Comparison of ENCODE assay signal across 10 mouse cellular contexts in the genomic region with DNA sequence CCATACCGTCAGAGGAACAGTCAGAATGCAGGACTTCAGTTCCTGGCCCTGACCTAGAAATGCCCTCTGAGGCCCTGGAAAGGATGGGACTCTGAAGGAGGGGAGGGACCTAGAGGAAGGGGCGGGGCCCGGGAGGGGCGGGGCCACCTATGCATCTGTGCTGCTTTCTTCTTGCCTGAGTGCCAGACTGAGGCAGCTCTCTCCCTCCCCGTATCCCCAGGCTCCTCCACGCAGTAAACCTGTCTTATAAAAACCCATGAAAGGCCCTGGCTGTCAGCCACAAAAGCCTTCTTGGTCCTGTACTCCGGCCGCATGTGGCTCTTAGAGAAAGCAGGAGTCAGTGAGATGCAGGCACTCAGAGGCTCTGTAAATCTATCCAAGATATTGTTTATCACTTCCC. TPM values are rescaled to one million over a fixed set of nuclear protein-coding genes. Genes with fewer than 3 reads are reported as not detected.
DNase-seq lines count a peak whose midpoint lies in the region; ATAC-seq and TF ChIP-seq lines count a peak whose summit lies in the region.
"Had no signal": no experiment of that assay in that cellular context is flagged by ENCODE, and none has a peak within 500 bp of the region (broad histone marks: within the 10 kb centered on the region; RNA-seq: fewer than 3 reads in every experiment).

No protein-coding gene starts in this region.

- H3K9me3 ChIP-seq in intestine, embryonic 15.5 days: no peaks in the 10 kb centered on the region
- H3K9me3 ChIP-seq in intestine, postnatal 0 days (ENCODE audit: control insufficient read depth): no peaks in the 10 kb centered on the region
- no peaks in the 10 kb centered on the region for H3K9me3 ChIP-seq in midbrain, postnatal 0 days (ENCODE audit: low read length)

- intact Hi-C loops in left cerebral cortex, postnatal 14 days (cut with DNase I): no loop called here

- peak; percentile 24 for DNase-seq in MN1 (ENCODE audit: low spot score)
- peak; percentile 70 for DNase-seq in embryo, embryonic 9.5 days (ENCODE audit: extremely low spot score)
- peak; percentile 32 for DNase-seq in midbrain, postnatal 0 days (ENCODE audit: low spot score)
- DNase-seq in left cerebral cortex, postnatal 14 days (ENCODE audit: low spot score in 2 of 2): no peak
- no peak for DNase-seq in cerebellum, postnatal 4 days (ENCODE audit: low spot score in 2 of 2)
- DNase-seq in cerebellum, adult 8-10 months: no peak
- DNase-seq: gastrocnemius, postnatal 25 days; lung, postnatal 10 days had no signal

- no peaks in the 10 kb centered on the region for H3K27me3 ChIP-seq in intestine, embryonic 15.5 days (replicated peaks)
- no peaks in the 10 kb centered on the region for H3K27me3 ChIP-seq in intestine, postnatal 0 days (replicated peaks; ENCODE audit: control insufficient read depth, insufficient read depth, low read length)
- no peaks in the 10 kb centered on the region for H3K27me3 ChIP-seq in midbrain, postnatal 0 days (ENCODE audit: insufficient read depth, low read length)

- no peak overlapping the region for H3K4me2 ChIP-seq in intestine, embryonic 15.5 days (replicated peaks)
- no peak overlapping the region for H3K4me2 ChIP-seq in intestine, postnatal 0 days (replicated peaks; ENCODE audit: low read depth)
- H3K4me2 ChIP-seq in midbrain, postnatal 0 days (ENCODE audit: low read depth, low read length, poor library complexity, severe bottlenecking): no peak overlapping the region

- H3K9ac ChIP-seq in intestine, embryonic 15.5 days: no peak overlapping the region
- H3K9ac ChIP-seq in intestine, postnatal 0 days (ENCODE audit: low read depth, low read length): no peak overlapping the region
- no peak overlapping the region for H3K9ac ChIP-seq in midbrain, postnatal 0 days (replicated peaks; ENCODE audit: low read length, poor library complexity, severe bottlenecking)

- no peaks in the 10 kb centered on the region for H3K36me3 ChIP-seq in intestine, embryonic 15.5 days
- H3K36me3 ChIP-seq in intestine, postnatal 0 days (ENCODE audit: control insufficient read depth, insufficient read depth): no peaks in the 10 kb centered on the region
- no peaks in the 10 kb centered on the region for H3K36me3 ChIP-seq in midbrain, postnatal 0 days (ENCODE audit: insufficient read depth, low read length)

- H3K4me3 ChIP-seq in intestine, embryonic 15.5 days (replicated peaks): no peak overlapping the region
- no peak overlapping the region for H3K4me3 ChIP-seq in intestine, postnatal 0 days (ENCODE audit: low read depth, low read length)
- no peak overlapping the region for H3K4me3 ChIP-seq in midbrain, postnatal 0 days (ENCODE audit: low read depth, low read length)

- no peaks in the 10 kb centered on the region for H3K4me1 ChIP-seq in intestine, embryonic 15.5 days (replicated peaks)
- H3K4me1 ChIP-seq in intestine, postnatal 0 days (replicated peaks; ENCODE audit: control insufficient read depth, insufficient read depth, low read length): no peaks in the 10 kb centered on the region
- H3K4me1 ChIP-seq in midbrain, postnatal 0 days (ENCODE audit: insufficient read depth, low read length): no peaks in the 10 kb centered on the region

- peak; percentile 73 for ATAC-seq in intestine, embryonic 15.5 days
- no peak for ATAC-seq in intestine, postnatal 0 days
- no peak for ATAC-seq in midbrain, postnatal 0 days (ENCODE audit: low FRiP score)

- H3K27ac ChIP-seq in intestine, embryonic 15.5 days: no peak overlapping the region
- H3K27ac ChIP-seq in intestine, postnatal 0 days (ENCODE audit: low read depth, low read length): no peak overlapping the region
- H3K27ac ChIP-seq in midbrain, postnatal 0 days (ENCODE audit: low read depth, low read length): no peak overlapping the region

- TF ChIP-seq CTCF in intestine, postnatal 0 days (IDR thresholded peaks at IDR 0.05; ENCODE audit: low read depth): no peak
- TF ChIP-seq CTCF in midbrain, postnatal 0 days (IDR thresholded peaks at IDR 0.05): no peak

- WGBS in intestine, embryonic 15.5 days: 10% methylated on average over 8 of the region's 8 CpGs
- 12% methylated on average over 8 of the region's 8 CpGs for WGBS in intestine, postnatal 0 days
- WGBS in midbrain, postnatal 0 days: 18% methylated on average over 8 of the region's 8 CpGs

RNA-seq across cellular contexts. Expression of a gene that starts 44.0 kb away (rescaled TPM):
- 207 and 233 TPM in 2 replicates for polyA plus RNA-seq in intestine, embryonic 15.5 days (2015; fragmentation: Nextera tagmentation; extraction: Ambion mirVana)
- 116 and 122 TPM in 2 replicates for polyA plus RNA-seq in intestine, postnatal 0 days (2015; fragmentation: Nextera tagmentation; extraction: Ambion mirVana)
- total RNA-seq in midbrain, postnatal 0 days (2014; rRNA removed): 15.6 and 30.3 TPM in 2 replicates
- 73.1 and 74.8 TPM in 2 replicates for polyA plus RNA-seq in midbrain, postnatal 0 days (2015; fragmentation: Nextera tagmentation; extraction: Ambion mirVana)
- 1 to 10 TPM; 8.6 to 9.4 TPM for total RNA-seq in left cerebral cortex, postnatal 14 days (2021)

Comparison
In these comparisons a context has a peak if more than half of its experiments do, and no peak if none do; other contexts are left out.
1. DNase-seq: peak in MN1 (single experiment), embryo, embryonic 9.5 days (single experiment) and midbrain, postnatal 0 days (single experiment); none in left cerebral cortex, postnatal 14 days (0 of 2), cerebellum, postnatal 4 days (0 of 2) and cerebellum, adult 8-10 months (single experiment).